Mouse (Mus musculus) naive thymus-derived CD4-positive, alpha-beta T cell, adult 2 months (primary cell): ENCODE measurements at regions not wholly inside any gene's neighbourhood (a gene's known extent, or its start where the extent isn't known, plus 50 kb on each side); places are given as distances from the start of the nearest gene placed in this dataset.

Source experiments
- DNase-seq: peaks from one replicate; pipeline ENCODE4 v3.0.0-alpha.2; 2011; ENCODE audit warnings: low read depth

DNA sequence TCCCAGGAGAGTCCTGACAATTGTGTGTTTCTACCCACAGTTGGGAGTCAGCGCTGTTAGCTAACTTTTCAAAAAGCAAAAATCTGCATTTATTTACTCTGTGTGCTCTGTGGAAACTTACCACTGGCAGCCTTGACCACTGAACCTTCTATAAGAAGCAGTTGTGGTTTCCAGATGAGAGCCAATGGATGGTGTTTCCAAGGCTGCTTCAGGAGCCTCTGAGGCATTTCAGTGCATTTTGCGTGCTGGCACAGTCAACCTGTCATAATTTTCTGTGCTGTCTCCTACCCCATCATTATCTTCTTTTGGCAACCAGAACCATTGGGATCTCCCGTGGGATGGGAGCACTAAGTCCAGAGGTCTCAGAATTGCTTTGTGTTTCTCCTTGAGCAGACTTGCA, 60.3 kb downstream of the 4930544G11Rik start:
- DNase-seq: no peak

DNA sequence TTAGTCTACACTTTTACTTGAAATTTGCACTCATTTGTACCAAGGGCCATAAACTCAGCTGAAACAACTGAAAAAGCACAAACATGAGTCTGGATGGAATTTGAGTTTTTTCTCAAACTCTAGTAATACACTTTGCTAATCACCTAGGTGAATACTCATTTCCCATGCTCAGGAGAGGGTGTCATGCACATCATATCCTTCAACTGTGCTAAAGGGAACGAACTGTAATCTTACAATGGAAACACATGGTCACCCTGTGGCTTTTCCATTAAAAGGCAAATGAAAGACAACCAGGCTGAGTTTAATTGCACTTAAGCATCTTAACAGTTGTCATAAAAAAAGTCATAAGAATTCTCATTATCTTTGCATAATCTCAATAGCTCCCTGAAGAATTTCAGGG, 71.1 kb downstream of the 4930544G11Rik start:
- no peak for DNase-seq

DNA sequence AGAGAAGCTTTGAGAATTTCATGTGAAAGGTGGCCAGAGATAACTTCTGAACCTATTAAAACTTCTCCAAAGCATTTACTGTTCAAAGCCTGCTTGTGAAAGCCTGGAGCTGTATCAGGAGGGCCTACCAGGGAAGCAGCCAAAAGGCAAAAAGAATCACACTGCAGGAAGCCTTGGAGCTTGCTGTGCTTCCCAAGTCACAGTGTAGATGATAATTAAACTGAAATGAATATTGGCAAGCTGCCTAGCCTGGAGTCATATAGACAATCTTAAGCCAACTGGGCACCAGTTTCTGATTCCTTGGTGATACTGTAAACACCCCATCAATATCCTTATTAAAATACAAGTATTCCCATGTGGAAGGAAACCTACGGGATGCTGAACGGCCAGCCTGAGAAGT, 84.4 kb downstream of the 4930544G11Rik start:
- no peak for DNase-seq

DNA sequence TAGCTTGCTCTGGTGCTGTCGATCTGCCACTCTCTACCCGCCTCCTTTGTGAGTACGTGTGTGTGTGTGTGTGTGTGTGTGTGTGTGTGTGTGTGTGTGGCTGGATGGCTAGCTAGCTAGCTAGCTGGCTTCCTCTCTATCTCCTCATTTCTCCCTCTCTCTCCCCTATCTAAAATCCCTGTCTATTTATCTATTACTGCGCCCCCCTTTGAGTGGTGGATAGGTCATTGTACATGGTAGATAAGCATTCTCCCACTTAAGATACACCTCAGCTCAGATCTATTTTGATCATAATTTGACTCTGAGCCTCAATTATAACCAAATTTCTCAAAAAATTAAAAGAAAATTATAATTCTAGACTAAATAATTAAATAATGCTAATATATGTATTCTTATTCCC, 99.4 kb downstream of the 4930544G11Rik start:
- DNase-seq: no peak

DNA sequence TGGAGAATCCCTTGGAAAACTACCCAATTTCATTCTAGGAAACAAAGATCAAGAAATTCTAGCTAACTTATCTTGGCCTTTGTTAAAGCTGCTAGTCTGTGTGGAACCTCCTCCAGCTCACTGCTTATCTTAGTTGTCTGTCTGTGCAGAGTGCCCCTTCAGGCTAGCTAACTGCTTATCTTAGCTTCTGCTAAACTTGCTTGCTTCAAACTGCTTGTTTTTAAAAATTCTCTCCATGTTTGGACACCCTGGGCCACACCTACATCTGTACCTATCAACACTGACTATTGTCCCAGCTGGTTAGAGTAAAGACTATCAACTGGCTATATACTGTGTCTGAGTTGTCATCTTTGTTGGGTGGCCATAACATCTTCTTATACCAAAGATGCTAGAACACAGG, 100.0 kb downstream of the 4930544G11Rik start:
- DNase-seq: no peak

DNA sequence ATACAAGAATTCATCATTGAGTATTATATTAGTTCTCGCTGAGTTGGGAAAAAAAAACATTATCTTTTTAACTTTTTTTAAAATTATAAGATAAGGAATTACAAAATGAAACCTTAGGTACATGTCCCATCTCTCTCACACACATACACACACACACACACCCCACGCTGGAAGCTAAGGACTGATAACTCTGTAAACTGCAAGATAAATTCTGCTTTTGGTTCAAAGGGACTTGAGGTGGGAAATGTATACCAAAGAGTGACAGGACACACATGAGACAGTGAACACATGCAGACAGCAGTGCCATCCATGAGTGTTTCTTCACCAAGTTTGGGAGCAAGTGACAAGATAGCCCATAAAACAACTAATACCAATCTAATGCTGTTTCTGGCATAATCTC, 100.8 kb downstream of the 4930544G11Rik start:
- no peak for DNase-seq

DNA sequence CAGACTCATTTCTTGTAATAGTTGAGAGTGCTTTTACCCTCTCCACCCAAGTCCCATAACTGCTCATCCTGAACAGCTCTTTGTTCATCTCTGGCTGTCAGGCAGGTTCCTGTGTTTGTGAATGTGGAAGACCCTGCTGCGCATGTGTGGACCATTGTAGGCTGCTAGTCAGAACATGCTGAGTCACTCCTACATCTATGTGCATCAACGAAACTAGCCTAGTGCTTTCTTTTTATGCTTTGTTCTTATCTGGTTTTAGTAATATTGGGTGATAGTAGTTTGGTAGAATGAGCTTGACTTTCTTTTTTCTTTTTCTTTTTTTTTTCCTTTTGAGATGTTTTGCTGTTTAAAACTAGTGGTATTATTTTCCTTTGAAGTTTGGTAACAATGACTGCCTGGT, 116.5 kb downstream of the 4930544G11Rik start:
- DNase-seq: no peak

DNA sequence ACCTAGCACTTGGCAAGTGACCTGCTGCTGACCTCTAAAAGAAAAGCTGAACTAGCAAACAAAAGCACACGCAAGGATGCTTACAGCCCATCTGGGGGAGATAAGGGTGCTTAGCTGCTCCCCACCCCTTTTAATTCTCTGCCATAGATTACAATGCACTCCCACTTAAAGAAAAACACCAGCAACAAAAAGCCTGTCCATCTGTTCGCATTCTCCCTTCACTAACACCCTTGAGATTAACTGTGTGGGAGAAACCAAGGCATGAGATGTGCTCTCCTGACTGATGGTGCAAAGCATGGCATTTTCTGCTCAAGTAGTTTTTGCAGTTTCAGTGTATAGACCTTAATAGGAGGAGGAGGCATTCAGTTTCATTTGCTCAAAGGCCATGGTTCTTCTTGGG, 125.0 kb downstream of the 4930544G11Rik start:
- no peak for DNase-seq

DNA sequence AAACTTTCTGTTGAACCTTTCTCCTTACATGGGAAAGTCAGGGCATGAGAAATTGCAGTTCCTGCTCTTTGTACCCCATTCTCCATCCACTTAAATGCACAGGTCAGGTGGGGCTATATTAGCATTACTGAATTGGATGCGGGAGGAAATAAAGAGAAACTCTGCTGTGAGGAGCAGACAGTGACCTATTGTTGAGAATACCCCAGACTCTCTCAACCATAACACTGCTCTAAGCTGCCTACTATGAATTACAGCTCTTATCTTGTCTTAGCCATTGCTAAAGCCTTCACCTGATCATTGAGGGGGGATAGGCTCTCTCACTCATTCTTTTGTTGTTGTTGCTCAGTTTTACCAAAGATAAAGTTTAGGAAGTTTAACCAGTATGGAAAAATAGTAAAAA, 126.4 kb downstream of the 4930544G11Rik start:
- no peak for DNase-seq

DNA sequence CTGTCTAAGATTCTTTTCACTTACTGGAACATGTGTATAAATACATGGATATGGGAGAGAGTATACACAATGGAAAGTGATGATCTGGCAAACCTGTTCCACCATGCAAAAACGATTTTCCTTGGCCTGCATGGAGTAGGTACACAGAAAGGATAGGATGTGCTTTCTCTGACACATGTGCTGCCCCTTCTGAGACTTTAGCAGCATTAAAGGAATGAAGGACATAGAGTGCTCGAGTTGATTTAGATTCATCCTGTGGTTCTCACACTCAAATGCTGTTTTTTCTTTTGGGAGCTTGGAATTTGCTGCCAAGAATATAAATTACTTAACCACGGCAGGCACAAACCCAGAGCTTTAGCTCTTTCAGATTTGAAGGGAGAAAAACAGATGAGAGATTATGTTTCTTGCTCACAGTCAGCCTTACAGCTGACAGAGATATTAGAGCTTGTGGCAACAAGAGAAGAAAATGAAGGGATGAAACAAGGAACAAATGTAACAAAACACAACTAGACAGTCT, 149.2 kb downstream of the 4930544G11Rik start:
- no peak for DNase-seq

DNA sequence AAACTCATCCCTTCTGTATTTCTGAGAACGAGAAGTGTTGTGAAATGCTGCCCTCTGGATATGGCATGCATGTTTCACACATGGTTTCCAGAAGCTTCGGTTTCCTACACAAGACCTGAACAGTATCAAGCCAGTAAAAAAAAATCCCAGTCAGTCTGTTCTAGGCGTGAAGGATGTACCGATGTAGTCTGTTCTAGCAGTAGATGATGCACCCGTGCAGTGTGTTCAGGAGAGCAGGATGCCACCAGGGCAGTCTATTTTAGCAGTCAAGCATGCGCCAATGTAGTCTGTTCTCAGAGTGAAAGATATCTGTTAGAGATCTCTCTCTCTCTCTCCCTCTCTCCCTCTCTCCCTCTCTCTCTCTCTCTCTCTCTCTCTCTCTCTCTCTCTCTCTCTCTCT, 162.0 kb downstream of the 4930544G11Rik start:
- no peak for DNase-seq

DNA sequence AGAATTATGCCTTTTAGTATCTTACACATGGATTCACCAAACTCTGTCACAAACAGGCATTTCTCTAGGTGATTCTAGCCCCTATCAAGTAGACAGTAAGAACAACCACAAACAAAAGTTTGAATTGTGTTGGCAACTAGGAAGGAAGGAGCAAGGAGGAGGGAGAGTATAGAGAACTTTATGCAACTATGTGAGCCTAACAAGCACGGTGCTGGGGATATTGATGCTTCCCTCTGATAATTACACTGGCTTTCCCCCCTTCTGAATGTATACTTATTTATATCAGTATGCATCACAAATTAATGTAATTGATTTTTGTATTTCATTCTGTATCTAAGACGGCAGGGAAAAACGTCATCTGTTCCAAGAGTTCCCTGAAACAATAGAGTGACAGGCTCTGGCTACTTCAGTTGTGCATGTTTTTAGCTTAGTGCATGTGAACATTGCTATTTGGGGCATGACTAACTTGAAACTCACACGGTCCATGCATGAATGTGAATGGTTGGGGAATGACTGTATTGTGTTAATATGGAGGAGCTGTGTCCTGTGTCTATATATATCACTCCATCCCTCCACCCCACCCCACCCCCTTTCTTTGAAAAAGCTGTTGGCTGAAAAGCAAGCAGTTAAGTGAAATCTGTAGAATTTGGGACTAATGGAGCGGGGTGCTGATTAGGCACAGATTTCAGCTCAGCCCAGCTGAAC, 169.2 kb downstream of the 4930544G11Rik start:
- DNase-seq: no peak

DNA sequence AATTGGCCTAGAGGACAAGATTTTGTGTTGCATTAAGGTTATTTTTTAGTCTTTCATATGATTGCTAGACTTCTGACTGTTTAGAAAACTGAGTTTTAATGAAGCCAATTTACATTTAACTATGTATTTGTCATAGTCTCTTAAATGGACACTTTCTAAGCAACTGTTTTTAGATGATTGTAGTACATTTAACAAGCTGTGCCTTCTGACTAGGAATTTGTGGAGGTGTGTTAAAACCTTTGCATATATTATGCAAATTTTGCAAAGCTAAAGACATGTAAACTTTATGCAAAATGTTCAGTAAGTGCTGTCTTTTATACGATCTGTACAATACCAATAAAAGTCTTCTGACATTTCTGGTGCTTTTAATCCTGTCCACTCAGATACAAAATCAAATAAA, 171.9 kb downstream of the 4930544G11Rik start:
- DNase-seq: no peak

DNA sequence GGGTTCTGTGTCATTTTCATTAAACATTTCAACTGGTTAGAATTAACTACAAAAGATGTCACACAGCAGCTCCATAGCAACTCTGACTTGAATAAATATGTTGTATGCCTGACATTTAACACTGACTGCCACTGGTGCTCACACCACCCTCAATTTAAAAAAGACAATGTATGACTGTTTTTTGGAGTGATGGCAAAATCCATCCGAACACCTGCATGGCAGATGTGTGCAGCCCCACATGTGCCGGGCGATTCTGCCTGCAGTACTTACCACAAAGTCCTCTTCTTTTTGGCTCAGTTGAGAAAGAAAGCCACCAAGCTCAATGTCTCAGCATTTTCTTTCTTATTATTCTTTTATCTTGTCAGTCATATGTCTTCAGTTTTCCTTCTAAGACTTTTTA, 199.4 kb downstream of the 4930544G11Rik start:
- DNase-seq: no peak

DNA sequence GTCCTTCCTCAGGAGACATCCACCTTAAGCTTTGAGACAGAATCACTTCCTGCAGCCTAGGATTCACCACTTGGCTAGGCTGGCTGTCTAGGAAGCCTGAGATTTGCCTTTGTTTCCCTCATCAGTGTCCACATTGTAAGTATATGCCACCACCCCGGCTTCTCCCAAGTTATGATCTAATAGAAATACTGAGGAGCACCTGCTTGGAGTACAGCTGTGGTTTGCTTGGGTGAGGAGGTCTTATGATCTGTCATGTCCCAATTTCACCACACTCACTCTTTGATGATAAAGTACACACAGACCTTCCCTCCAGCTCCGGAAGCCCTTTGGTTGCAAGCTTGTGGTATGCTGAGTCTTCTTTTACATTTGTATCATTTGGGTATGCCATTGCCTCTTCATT, 202.4 kb downstream of the 4930544G11Rik start:
- peak; percentile 49 for DNase-seq

DNA sequence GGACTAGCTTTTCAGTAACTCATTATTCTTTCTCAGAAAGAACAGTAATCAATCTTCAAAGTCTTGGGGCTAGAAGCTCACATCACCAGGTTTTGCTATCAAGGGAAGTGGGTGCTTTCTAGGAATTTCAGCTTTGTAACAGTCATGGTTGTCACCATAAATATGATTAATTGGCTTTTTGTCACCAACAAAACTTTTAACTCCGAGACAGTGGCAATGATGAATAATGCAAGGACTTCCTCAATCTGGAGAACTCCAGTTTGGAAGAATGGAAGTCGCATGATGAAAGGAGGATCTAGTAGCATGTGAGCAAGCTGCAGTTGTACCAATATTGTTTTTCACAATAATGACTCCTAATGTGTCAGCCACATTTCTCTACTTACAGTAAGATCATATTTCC, 208.4 kb downstream of the 4930544G11Rik start:
- DNase-seq: no peak

DNA sequence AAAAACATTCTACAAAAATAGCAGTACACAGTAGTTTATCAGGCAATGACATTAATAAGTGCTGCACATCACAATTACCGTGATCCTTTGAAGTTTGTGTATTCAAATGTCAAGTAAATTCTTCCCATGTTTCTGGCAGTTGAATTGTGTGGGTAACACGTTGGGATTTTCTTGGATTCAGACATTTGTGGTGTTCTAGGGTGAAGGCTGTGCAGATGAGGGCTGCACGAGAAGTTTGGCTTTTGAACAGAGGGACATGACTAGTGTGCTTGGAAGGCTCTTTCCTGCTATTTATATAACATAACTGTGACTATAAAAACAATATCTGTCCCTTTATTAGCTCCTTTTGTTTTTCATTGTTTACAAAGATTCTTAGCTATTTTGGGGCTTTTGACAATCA, 216.5 kb downstream of the 4930544G11Rik start:
- DNase-seq: no peak

DNA sequence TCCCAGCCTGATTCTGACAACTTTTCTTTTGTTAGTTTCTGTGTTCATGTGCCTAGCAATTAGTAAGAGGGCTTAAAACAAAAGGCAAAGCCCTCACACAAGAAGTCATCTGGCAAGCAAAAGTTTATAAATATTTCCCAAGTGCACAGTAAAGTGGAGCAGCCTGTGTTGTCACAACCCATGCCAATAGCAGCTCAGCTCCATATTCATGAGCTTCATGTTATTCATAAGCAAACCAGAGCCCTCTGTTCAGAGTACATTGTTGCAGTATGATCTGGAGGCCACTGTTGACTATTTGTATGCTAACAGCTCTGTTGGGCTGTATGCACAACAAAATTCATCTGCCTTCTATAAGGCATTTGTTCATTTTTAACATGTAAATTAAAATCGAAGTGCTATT, 245.6 kb downstream of the 4930544G11Rik start:
- DNase-seq: no peak

DNA sequence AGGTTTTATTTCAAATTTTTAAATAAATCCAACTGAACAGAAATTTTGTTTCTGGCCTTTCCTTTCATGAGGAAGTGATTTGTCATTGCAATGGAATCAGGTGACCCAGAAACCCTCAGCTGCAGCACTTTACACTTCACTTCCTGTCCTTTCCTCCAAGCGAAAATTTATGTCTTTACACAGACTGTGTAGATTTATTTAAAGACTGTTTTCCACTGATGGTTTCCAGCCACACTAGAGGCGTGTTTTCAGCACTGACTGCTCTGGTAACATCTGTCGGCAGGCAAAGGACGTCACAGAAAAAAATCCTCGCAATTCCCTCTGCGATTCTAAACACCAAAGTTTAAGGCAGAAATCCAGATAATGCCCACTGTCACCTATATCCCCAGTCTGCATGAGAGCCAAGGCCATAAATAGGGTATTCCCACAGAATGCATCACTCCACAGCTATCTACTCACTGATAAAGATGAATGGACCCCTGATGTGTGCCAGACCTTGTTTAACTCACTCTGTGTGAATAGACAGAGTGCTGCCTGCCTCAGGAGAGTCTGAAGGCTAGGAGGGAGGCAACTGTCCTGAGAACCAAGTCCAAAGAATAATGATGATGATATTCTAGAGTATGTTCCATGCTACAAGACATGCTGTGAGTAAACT, 247.9 kb downstream of the 4930544G11Rik start:
- DNase-seq: peak; percentile 22

DNA sequence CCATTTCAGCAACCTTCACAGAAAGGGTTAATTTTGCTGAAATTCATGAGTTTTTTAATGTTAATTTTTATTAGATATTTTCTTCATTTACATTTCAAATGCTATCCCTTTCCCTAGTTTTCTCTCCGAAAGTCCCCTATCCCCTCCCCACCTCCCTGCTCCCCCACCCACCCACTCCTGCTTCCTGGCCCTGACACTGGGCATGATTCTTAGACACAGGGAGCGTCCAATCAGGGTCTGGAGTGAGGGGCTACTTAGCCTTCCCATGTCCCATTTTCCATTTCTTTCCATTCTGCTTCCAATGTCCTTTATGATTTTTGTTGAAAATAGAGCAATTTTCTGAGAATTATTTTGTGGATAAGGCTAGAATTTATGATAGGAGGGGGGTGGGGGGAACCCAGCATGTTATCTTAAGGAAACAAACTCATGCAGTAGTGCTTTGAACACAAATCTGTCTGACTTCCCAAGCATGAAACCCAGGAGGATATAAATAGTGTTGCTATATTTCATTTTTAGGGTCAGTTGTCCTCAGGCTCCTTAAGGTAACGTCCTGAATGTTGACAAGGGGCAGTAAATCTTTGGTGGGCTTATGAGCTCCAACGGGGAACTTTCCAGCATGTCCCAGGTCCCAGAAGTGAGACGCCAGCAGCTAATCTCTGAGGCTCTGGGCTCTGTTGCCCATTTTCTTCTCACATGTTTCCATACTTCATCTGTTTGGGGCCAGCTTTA, 254.0 kb downstream of the 4930544G11Rik start:
- no peak for DNase-seq

DNA sequence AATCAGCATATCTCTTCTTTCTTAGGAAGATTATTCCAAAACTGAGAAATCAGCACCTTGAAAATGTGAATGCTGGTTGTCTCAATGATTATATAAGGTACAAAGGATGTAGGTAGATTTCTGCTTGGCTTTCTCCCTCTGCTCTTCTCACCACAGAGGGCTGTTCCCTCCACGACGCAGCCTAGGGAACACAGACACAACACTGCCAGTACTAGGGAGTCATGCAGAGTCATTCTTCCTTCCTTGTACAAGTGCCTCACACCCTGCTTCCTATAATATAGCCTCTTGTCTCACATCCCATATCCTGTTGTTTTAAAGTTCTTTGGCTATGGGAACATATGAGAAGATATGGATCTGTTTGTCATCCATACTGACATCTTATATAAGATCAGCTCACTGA, 265.1 kb downstream of the 4930544G11Rik start:
- DNase-seq: no peak

DNA sequence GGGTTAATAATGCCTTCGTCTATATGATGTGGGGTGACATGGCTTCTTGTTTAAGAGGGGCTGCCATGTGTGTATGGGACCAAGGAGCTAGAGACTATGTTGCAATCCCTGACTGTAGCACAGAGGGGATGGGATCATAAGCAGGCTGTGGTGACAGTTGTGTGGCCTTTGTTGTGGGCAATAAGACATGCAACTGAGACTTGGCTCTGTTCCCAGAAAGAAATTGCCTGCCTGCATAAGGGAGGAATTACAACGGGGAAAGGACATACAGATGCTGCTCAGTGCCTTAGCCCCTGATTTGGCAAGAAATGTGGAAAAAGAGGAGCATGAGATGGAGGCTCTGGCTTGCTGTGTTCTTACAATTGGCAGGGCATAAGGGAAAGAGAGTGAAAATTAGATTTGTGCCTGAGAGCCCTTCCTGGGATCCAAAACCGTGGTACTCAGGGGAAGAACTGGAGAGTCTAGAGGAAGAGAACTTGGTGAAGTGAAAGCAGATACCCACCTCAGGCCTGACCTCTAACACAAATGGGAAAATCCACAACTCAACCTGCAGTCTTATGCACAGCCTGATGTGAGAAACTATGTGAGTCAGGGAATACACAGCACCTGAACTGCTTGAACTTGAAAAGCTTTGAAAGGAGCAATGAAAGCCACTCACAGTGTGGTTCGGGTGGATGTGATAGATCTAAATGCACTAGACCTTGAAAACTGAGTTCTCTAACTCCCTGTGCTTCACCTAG, 271.9 kb downstream of the 4930544G11Rik start:
- DNase-seq: peak; percentile 35
